7 mouse cellular contexts compared by ENCODE assay signal in the genomic region with DNA sequence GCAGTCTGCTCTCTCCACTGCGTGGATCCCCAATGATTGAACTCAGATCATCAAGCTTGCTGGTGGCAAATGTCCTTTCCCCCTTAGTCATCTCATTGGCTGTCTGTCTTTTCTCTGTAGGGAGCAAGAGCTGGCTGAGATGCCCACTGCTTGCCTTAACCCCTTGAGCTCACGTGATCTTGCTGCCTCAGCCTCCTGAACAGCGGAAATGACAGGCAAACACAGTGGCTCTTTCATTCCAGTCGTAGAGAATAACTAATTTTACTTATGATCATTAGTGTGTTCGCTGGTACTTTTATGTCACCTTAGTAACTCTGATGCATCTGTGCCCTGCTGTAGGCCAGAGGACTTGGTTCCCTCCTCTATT.
DNase-seq lines count a peak whose midpoint lies in the region; ATAC-seq and TF ChIP-seq lines count a peak whose summit lies in the region.

No protein-coding gene starts in this region.

- H3K9ac ChIP-seq in embryonic facial prominence, embryonic 14.5 days (ENCODE audit: low read depth, low read length), result no peak overlapping the region; the same call in 1 of the 2 replicates
- no peak overlapping the region for H3K9ac ChIP-seq in intestine, postnatal 0 days (ENCODE audit: low read depth, low read length)
- no peak overlapping the region; the same call in 1 of the 2 replicates for H3K9ac ChIP-seq in neural tube, embryonic 15.5 days (replicated peaks)

- no peak for DNase-seq in lung, adult 2 months
- no peak for DNase-seq in lung, postnatal 10 days
- DNase-seq in embryonic facial prominence, embryonic 14.5 days (ENCODE audit: low spot score), result no peak
- DNase-seq in gastrocnemius, postnatal 10 days, result no peak
- no peak for DNase-seq in cerebellum, postnatal 10 days

- peak overlapping the region; percentile 57 for H3K4me2 ChIP-seq in embryonic facial prominence, embryonic 14.5 days (ENCODE audit: low read depth, low read length)
- H3K4me2 ChIP-seq in intestine, postnatal 0 days (replicated peaks; ENCODE audit: low read depth), result peak overlapping the region; percentile 75
- peak overlapping the region; percentile 68 for H3K4me2 ChIP-seq in neural tube, embryonic 15.5 days

- no peaks in the 10 kb centered on the region; the same call in 1 of the 2 replicates for H3K4me1 ChIP-seq in lung, adult 2 months (ENCODE audit: control insufficient read depth, insufficient read depth, low read length)
- H3K4me1 ChIP-seq in embryonic facial prominence, embryonic 14.5 days (ENCODE audit: control insufficient read depth, insufficient read depth, low read length), result peaks cover 13% of the 10 kb centered on the region; the same call in 1 of the 2 replicates
- H3K4me1 ChIP-seq in intestine, postnatal 0 days (replicated peaks; ENCODE audit: control insufficient read depth, insufficient read depth, low read length), result 0 out of 2 replicates have a peak, but pooled peaks cover 6% of the 10 kb centered on the region
- H3K4me1 ChIP-seq in neural tube, embryonic 15.5 days, result peaks cover 8% of the 10 kb centered on the region; the same call in 1 of the 2 replicates

- H3K9me3 ChIP-seq in embryonic facial prominence, embryonic 14.5 days (ENCODE audit: control insufficient read depth, low read length), result no peaks in the 10 kb centered on the region
- H3K9me3 ChIP-seq in intestine, postnatal 0 days (ENCODE audit: control insufficient read depth), result no peaks in the 10 kb centered on the region
- H3K9me3 ChIP-seq in neural tube, embryonic 15.5 days (replicated peaks), result no peaks in the 10 kb centered on the region

- 60% methylated on average over 5 of the region's 5 CpGs for WGBS in lung, adult 2 months
- WGBS in embryonic facial prominence, embryonic 14.5 days, result 61% methylated on average over 5 of the region's 5 CpGs
- 69% methylated on average over 5 of the region's 5 CpGs for WGBS in intestine, postnatal 0 days
- 59% methylated on average over 5 of the region's 5 CpGs for WGBS in neural tube, embryonic 15.5 days

- H3K4me3 ChIP-seq in lung, adult 2 months (replicated peaks; ENCODE audit: extremely low read depth, low read depth, low read length), result peak overlapping the region; percentile 26
- H3K4me3 ChIP-seq in embryonic facial prominence, embryonic 14.5 days (ENCODE audit: low read depth, low read length), result peak overlapping the region; percentile 37; the same call in 1 of the 2 replicates
- H3K4me3 ChIP-seq in intestine, postnatal 0 days (ENCODE audit: low read depth, low read length), result peak overlapping the region; percentile 43
- peak overlapping the region; percentile 44; the same call in 1 of the 2 replicates for H3K4me3 ChIP-seq in neural tube, embryonic 15.5 days (replicated peaks)

- H3K36me3 ChIP-seq in embryonic facial prominence, embryonic 14.5 days (ENCODE audit: control insufficient read depth, insufficient read depth, low read length), result no peaks in the 10 kb centered on the region
- H3K36me3 ChIP-seq in intestine, postnatal 0 days (ENCODE audit: control insufficient read depth, insufficient read depth), result no peaks in the 10 kb centered on the region
- no peaks in the 10 kb centered on the region for H3K36me3 ChIP-seq in neural tube, embryonic 15.5 days

- H3K27ac ChIP-seq in embryonic facial prominence, embryonic 14.5 days (replicated peaks; ENCODE audit: low read depth, low read length), result peak overlapping the region; percentile 74
- no peak overlapping the region for H3K27ac ChIP-seq in intestine, postnatal 0 days (ENCODE audit: low read depth, low read length)
- H3K27ac ChIP-seq in neural tube, embryonic 15.5 days (replicated peaks), result no peak overlapping the region

- no peaks in the 10 kb centered on the region for H3K27me3 ChIP-seq in embryonic facial prominence, embryonic 14.5 days (replicated peaks; ENCODE audit: control insufficient read depth, insufficient read depth, low read length)
- H3K27me3 ChIP-seq in intestine, postnatal 0 days (replicated peaks; ENCODE audit: control insufficient read depth, insufficient read depth, low read length), result no peaks in the 10 kb centered on the region
- H3K27me3 ChIP-seq in neural tube, embryonic 15.5 days (replicated peaks), result no peaks in the 10 kb centered on the region

- TF ChIP-seq POLR2A in lung, adult 2 months (IDR thresholded peaks at IDR 0.05; ENCODE audit: borderline replicate concordance, extremely low read depth, low read depth, low read length), result no peak

- no peak for ATAC-seq in embryonic facial prominence, embryonic 14.5 days (ENCODE audit: low read depth)
- no peak for ATAC-seq in intestine, postnatal 0 days
- no peak for ATAC-seq in neural tube, embryonic 15.5 days (ENCODE audit: low FRiP score)

- TF ChIP-seq CTCF in lung, adult 2 months (IDR thresholded peaks at IDR 0.05; ENCODE audit: insufficient read depth, low read length), result no peak
- no peak for TF ChIP-seq CTCF in intestine, postnatal 0 days (IDR thresholded peaks at IDR 0.05; ENCODE audit: low read depth)
